Mouse (Mus musculus): ENCODE data around the gene Mettl1.
A peak's percentile ranks its signal among the peaks of the same experiment; 100 is the strongest.
"Not testable (repeated sequence)": the region's sequence is repeated elsewhere in the genome, so short reads cannot be mapped to it uniquely, and the experiment has no call there.

Gene Mettl1

DNA sequence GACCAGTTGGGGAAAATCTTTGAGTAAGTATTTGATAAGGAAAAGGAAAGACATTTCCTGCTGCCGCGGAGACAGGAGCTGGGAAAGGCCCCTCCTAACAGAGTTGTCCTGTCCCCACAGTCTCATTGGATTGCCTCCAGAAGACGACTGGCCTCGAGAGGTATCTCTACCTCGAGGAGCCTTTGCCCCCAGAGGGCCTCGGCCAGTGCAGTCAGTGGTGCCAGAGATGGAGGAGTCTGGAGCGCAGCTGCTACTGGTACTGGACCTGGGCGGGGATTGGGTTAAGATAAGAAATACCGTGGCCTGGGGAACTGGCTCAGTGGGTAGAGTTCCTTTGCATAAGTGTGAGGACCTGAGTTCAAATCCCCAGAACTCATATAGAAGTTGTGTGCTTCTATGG lies 24.8 kb downstream of the Mettl1 start:
- no peak for DNase-seq (ENCODE audit: extremely low read depth, insufficient read length, low spot score)

DNA sequence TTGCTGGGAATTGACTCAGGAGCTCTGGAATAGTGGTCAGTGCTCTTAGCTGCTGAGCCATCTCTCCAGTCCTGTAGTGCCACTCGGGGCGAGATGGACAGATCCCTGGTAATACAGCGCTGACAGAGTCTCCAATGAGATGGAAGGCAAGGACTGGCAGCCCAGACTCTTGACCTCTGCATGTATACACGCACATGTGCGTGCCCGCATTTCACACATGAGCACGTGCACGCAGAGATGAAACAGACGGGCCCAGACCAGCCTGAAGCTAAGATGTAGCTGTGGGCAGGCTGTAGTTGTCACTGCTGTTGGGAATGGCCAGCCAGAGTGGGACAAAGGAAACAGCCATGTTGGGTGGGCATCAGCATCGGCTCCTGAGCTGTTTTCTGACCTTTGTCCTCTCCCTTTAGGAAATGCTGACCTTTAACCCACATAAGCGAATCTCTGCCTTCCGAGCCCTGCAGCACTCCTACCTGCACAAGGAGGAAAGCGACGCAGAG lies 25.4 kb downstream of the Mettl1 start:
- no peak for DNase-seq (ENCODE audit: extremely low read depth, insufficient read length, low spot score)

DNA sequence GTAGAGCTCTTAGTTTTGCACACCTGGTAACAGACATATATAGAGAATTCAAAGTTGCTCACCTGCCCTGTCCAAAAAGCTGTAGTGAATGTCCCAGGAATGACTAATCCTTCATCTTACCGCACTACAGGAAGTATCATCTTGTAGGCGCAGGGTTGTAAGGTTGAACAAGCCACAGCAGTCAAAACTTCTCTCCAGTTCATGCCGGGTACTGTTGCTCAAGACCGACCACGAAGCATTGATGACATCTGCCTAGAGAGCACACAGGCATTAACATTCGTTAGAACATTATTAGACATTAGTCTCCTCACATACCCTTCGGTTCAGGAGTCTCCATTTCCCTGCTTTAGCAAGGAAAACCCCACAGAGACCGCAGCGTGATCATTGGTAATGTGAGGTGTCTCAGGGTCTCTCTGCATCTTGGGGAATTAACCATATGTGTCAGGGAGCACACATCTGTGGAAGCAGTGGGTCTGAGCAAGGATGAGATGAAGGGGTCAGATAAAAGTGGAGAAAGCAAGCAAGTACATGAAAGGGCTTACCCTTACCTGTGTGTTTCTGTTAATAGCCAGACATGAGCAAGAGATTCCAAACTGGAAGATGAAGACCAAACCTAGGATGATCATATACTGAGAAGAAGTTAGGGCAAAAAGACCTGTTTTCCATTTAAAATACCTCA lies 27.3 kb downstream of the Mettl1 start:
- no peak for DNase-seq (ENCODE audit: extremely low read depth, insufficient read length, low spot score)

DNA sequence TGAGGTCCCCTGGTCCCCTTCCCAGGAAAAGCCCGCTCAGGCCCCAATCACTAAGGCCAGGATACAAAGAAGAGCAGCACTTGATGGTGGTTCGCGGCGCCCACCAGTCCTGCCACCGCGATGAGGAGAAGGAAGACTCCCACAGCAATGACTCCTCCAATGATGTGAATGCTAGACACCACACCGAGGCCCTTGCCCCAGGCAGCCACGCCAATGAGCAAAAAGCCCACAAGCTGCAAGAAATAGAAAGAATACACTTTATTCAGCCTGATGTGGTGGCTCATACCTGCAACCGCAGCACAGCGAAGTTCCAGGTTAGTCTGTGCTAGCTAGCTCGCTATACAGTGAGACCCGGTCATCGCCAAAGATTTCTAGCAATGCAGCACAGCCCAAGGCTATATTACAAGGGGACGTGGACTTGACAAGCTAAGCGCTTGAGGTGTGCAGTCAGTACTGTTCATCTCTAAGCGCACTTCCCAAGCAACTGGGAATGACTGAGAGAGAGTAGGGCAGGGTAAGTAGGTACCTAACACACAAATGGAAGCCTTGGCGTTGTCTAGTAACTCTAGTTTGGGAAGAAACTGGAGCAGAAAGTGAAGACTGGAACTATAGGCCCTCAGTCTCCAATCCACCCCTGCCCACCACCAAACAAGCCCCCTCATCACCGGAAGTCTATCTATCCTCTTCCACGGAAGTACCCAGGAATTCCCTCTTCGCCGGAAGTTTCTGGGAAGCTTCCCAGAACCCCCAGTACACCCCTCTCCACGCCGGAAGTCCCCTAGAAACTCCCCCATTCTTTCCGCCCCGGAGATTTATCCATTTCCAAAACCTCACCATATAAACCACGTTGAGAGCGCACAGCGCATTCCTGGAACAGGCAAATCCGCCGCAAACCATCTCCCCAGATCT lies 28.3 kb downstream of the Mettl1 start:
- peak; percentile 54 for DNase-seq (ENCODE audit: extremely low read depth, insufficient read length, low spot score)

GRCm38 (mm10) chr10:127070190-127071121 lies 29.2 kb downstream of the Mettl1 start, which contains the start of gene Tspan31:
Gene Tspan31, minus strand, starts transcription at chr10:127070264.
- DNase-seq (ENCODE audit: extremely low read depth, insufficient read length, low spot score) = peak; percentile 82

DNA sequence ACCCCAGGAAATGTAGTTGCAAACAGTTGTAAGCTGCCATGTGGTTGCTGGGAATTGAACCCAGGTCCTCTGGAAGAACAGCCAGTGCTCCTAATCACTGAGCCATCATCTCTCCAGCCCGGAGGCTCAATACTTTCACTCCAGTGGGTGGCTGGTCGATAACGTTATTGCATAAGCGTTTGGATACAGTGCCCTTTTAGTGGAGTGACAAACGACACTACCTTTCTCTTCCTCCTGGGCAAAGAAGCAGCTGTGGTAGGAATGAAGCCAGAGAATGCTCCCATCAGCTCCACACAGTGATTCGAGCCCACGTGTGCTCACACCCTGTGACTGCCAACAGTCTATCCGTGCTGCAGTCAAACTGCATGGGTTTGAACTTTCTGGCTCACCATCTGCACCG lies 30.0 kb downstream of the Mettl1 start:
- no peak for DNase-seq (ENCODE audit: extremely low read depth, insufficient read length, low spot score)

DNA sequence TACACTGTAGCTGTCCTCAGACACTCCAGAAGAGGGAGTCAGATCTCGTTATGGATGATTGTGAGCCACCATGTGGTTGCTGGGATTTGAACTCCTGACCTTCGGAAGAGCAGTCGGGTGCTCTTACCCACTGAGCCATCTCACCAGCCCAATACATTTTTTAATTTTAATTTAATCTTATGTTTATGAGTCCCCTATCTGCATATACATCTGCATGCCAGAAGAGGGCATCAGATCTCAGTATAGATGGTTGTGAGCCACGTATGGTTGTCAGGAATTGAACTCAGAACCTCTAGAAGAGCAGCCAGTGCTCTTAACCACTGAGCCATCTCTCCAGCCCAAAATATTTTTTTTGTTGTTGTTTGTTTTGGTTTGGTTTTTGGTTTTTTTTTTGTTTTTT lies 31.1 kb downstream of the Mettl1 start:
- DNase-seq (ENCODE audit: extremely low read depth, insufficient read length, low spot score) = not testable (repeated sequence)

DNA sequence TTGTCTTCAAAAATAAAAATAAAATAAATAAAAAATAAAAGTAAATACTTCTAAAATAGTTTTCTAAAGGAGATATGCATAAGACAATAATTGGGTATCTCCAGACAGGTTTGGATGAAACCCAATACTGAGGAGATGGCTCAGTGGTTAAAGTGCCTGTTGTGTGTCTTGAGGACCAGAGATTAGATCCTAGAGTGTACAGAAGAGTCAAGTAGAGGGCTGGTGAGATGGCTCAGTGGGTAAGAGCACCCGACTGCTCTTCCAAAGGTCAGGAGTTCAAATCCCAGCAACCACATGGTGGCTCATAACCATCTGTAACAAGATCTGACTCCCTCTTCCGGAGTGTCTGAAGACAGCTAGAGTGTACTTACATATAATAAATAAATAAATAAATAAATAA lies 31.8 kb downstream of the Mettl1 start:
- not testable (repeated sequence) for DNase-seq (ENCODE audit: extremely low read depth, insufficient read length, low spot score)

DNA sequence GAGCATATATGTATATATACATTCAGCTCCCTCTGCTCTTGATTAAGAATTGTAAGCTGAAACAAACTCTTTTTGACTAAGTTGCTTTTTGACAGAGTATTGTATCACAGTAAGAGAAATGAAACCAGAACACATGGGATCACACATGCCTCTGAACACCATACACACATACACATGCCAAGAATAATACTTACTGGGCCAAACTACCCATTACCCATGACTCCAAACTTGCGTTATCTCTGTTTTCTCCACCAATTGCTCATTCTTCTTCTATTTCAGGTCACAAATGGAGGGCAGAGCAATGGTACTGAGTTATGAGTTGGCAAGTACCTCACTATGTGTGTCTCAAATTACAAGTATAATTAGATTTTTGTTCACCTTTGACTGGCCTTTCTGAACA lies 32.8 kb downstream of the Mettl1 start:
- no peak for DNase-seq (ENCODE audit: extremely low read depth, insufficient read length, low spot score)

- no peak for DNase-seq (ENCODE audit: extremely low read depth, insufficient read length, low spot score)
These were observed 33.9 kb downstream of the Mettl1 start, which contains the start of gene Agap2 for GRCm38 (mm10) chr10:127075080-127075479. Gene Agap2, plus strand, starts transcription at chr10:127075284.

DNA sequence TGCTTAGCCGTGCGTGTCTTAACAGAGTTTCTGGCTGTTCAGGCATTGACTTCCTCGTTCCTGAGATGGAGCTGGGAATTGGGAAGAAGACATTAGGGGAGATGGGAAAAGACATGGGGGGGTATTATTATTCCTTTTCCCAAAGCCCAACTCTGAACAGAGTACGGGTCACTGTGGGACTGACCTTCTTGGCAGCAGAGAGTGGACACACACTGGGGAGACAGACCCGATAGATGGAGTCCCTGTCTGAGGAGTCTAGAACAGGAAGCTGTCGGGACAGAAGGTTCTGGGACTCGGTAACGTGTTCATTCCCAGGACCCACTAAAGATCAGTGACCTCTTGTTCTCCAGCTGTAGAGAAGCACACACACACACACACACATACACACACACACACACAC lies 34.4 kb downstream of the Mettl1 start:
- DNase-seq (ENCODE audit: extremely low read depth, insufficient read length, low spot score) = no peak

- no peak for DNase-seq (ENCODE audit: extremely low read depth, insufficient read length, low spot score)
These were observed 34.9 kb downstream of the Mettl1 start for GRCm38 (mm10) chr10:127076082-127076481.

- DNase-seq (ENCODE audit: extremely low read depth, insufficient read length, low spot score) = no peak
These were observed 36.3 kb downstream of the Mettl1 start for GRCm38 (mm10) chr10:127077515-127077914.

DNA sequence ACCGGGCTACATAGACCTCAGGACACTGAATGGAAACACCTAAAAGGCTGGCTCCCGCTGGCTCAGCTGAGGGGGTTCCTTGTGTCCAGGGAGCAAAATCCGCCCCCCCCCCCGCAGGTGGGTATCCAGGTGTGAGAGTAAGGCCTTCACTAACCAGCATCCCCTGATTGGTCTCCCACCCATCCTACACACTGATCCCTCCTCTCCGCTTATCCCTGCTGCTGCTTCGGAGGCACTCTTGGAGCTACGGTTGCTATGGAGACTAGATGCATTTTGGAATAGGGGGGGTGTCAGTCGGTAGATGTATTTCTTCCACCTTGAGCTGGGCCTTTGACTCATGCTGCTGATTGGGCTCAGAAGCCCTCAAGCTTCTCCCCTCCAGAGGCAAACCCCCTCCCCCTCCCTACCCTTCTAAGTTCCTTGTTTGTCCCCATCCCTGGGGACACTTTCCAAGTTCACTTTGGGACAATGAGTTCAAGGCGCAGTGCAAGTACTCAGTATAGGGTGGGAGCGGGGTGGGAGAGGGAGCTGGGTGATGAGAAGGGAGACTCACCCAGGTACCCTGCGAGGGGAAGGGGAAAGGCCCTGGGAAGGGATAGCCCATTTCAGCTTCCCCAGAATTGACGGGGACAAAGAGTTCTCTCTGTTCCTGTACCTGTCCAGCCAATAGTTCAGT lies 36.9 kb downstream of the Mettl1 start:
- no peak for DNase-seq (ENCODE audit: extremely low read depth, insufficient read length, low spot score)

DNA sequence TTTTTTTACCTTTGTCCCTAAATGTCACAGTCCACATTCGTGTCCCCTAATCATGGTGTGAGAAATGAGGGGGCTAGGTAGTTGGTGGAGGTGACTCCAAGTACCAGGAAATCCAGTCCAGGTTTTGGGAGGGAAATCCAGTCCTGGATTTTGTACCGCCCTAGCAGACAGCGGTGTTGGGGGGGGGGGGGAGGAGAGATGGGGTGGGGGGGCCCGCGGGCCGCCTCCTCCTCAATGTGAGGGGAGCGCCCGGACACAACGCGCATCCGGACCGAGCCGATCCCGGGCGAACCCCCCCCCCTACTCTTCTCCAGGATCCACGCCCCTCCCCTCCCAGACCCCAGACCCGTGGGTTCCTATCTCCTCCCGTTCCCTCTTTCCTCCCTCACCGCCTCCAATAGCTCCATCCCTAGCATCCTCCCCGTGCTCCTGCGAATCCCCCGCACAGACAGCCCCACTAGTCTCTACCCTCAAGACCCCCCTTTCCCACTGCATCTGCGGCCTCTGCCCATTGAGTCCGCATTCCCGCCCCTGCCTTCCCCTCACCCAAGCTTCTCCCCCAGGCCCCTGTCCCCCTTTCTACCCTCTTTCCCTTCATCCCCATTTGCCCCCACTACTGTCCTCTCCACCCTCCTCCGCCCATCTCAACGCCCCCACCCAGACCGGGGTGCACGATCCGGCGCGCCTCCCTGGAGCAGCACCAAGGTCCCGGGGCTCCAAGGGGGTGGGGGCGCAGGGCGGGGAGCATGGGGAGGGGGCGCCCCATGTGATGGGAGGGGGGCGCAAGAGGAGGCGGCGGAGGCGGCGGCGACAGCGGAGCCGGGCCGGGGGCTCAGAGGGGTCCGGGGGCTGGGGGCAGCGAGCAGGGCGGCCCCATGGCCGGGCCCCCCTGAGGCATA lies 37.7 kb downstream of the Mettl1 start:
- DNase-seq (ENCODE audit: extremely low read depth, insufficient read length, low spot score) = no peak

GRCm38 (mm10) chr10:127079665-127080391 lies 38.6 kb downstream of the Mettl1 start:
- DNase-seq (ENCODE audit: extremely low read depth, insufficient read length, low spot score) = no peak

GRCm38 (mm10) chr10:127080901-127081780 lies 39.9 kb downstream of the Mettl1 start:
- DNase-seq (ENCODE audit: extremely low read depth, insufficient read length, low spot score) = no peak

All from 3134 (cell line).